Mouse (Mus musculus): Measurements from ENCODE around the gene Tmem116.

Gene Tmem116

GRCm38 (mm10) chr5:121451644-121452025, at the start of gene Tmem116:
Gene Tmem116 (plus strand): TSS chr5:121451893.
- peak; percentile 57 for DNase-seq (ENCODE audit: low read depth, low spot score)

GRCm38 (mm10) chr5:121407856-121408255, 43.8 kb upstream of the Tmem116 start:
- DNase-seq (ENCODE audit: low read depth, low spot score) = no peak

DNA sequence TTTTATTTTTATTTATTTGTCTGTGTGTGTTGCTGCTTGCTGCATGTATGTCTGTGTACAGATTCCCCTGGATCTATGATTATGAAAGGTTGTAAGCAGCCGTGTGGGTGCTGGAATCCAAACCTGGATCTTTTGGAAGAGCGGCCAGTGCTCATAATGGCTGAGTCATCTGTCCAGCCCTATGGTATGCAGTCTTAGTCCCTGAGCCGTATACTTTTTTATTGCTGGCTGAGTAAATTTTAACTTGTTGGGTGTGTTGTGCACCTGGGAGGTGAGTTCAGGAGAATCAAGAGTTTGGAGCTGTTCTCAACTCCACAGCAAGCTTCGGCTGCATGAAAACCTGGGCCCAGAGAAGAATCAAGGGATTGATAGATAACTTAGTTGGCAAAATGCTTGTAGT, 40.7 kb upstream of the Tmem116 start:
- DNase-seq (ENCODE audit: low read depth, low spot score) = no peak

DNA sequence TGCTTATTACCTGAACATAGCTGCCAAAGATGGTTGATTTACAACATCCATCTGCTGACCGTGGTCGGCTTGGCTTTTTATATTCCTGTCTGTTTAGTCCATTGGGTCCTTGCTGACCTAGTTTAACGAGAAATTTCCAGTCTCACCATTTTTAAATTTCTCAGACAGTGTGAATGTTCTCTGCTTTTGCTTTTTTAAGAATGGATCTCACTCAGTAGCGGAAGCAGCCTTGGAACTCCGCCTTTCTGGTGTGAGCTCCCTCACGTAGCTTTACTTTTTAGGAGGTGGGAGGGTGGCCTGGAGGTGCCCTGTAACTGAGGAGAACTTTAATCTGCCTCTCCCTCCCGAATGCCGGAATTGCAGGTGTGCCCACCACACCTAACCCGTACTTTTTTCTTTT, 31.0 kb upstream of the Tmem116 start:
- no peak for DNase-seq (ENCODE audit: low read depth, low spot score)

DNA sequence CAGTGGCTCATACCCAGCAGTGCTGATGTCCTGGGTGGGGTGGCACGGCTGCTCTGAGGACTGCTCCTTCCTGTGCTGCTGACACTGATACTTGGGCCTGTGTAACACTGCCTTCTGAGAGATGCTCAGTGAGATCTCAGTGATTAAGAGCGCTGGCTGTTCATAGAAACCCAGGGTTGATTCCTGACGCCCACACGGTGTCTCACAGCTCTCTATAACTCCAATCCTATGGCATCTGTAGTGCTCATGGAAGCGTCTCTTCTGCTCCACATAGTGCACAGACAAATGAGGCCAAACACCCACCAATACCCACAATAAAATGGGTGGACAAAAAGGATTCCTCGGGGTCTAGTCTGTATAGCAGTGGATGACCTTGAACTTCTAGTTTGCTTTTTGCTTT, 28.9 kb upstream of the Tmem116 start:
- DNase-seq (ENCODE audit: low read depth, low spot score) = no peak

- no peak for DNase-seq (ENCODE audit: low read depth, low spot score)
Observed at GRCm38 (mm10) chr5:121423297-121423696, 28.4 kb upstream of the Tmem116 start.

- no peak for DNase-seq (ENCODE audit: low read depth, low spot score)
Observed at GRCm38 (mm10) chr5:121428954-121429353, 22.7 kb upstream of the Tmem116 start.

GRCm38 (mm10) chr5:121438131-121438530, 13.6 kb upstream of the Tmem116 start:
- no peak for DNase-seq (ENCODE audit: low read depth, low spot score)

DNA sequence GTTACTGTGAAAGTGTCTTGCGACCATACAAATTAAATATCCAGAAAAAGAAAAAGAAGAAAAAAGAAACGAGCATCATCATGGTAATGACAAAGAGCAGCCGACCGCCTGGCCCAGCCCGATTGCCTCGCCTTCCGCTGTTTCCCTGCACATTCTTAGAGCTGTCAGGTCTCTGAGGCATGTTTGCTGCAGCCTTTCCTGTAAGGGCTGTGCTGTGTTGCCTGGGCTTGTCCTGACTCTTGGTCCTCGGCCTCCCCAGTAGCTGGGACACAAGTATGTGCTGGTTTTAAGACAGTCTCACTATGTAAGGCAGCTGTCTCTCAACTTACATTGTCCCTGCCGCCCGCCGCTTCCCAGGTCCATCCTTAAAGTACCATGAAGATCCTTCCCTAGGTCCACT, 12.9 kb upstream of the Tmem116 start:
- no peak for DNase-seq (ENCODE audit: low read depth, low spot score)

DNA sequence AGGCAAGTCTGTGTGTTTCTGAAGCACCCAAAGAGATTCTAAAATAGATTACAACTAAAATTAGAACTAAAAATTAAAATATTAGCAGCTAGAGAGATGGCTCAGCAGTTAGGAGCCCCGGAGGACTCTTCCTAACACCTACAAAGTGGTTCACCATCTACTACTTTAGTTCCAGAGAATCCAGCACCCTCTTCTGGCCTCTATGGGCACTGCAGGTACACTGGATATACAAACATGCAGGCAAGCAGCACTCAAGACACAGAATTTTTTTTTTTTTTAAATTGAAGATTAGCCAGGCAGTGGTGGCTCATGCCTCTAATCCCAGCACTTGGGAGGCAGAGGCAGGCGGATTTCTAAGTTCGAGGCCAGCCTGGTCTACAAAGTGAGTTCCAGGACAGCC, 8.1 kb upstream of the Tmem116 start:
- DNase-seq (ENCODE audit: low read depth, low spot score) = peak; percentile 52

GRCm38 (mm10) chr5:121444870-121445269, 6.8 kb upstream of the Tmem116 start:
- no peak for DNase-seq (ENCODE audit: low read depth, low spot score)

DNA sequence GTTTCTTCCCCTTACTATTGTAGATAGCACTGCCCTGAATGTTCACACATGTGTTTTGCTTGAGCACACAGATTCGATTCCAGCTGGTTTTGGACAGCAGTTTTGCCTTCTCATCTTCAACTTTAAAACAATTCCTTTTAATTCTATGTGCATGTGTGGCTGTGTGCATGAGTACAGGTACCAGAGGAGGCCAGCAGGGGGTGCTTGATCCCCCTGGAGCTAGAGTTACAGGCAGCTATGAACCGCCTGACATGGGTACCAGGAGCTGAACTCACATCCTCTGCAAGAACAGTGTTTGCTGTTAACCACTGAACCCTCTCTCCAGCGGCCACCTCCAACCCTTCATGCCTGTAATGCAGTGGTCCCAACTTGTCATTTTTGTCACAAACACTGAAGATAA, 3.2 kb upstream of the Tmem116 start:
- no peak for DNase-seq (ENCODE audit: low read depth, low spot score)

- peak; percentile 55 for DNase-seq (ENCODE audit: low read depth, low spot score)
Observed at GRCm38 (mm10) chr5:121449976-121450375, 1.7 kb upstream of the Tmem116 start.

- DNase-seq (ENCODE audit: low read depth, low spot score) = no peak
Observed at GRCm38 (mm10) chr5:121450476-121450875, 1.2 kb upstream of the Tmem116 start.

- no peak for DNase-seq (ENCODE audit: low read depth, low spot score)
Observed at GRCm38 (mm10) chr5:121451203-121451602, 490 bp upstream of the Tmem116 start.

- DNase-seq (ENCODE audit: low read depth, low spot score) = peak; percentile 96
Observed at GRCm38 (mm10) chr5:121452026-121452869, 555 bp downstream of the Tmem116 start, which contains the start of gene Erp29. Gene Erp29 (minus strand): TSS chr5:121452506.

- DNase-seq (ENCODE audit: low read depth, low spot score) = no peak
Observed at GRCm38 (mm10) chr5:121452906-121453305, 1.2 kb downstream of the Tmem116 start.

DNA sequence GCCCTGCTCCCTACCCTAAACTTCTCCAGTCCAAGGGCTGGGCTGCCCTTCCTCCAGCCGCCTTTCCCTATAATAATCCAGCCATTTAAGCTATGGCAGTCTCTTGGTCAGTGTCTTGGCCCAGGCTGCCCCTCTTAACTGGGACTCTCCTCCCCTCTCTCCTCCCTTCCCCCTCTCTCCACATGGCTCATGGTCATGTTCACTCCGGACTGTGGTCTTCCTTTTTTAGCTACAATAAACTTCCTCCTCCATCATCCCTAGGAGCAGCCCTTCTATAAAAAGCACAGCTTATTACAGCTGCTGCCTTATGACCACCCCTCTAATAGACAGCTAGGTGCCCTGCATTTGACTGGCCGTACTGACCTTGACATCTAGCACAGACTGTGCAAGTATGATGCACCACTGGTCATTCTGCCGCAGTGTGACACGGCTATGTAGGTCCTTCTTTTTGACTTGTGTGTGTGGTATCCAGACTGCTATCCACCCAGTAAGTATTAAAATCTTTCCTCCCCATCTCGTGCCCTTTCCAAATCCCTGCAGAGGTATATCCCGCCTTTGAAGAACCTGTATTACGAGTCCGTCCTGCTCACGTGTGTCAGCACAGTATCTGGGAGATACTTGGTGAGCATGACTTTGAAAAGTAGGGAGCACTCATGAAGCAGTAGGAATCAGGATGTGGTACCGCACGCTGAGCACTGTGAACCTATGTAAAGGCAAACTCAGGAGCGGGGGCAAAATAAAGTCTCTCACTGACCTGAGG, 2.2 kb downstream of the Tmem116 start:
- DNase-seq (ENCODE audit: low read depth, low spot score) = no peak

- no peak for DNase-seq (ENCODE audit: low read depth, low spot score)
Observed at GRCm38 (mm10) chr5:121454503-121454782, 2.8 kb downstream of the Tmem116 start.

GRCm38 (mm10) chr5:121455510-121456265, 4.0 kb downstream of the Tmem116 start:
- DNase-seq (ENCODE audit: low read depth, low spot score) = no peak

GRCm38 (mm10) chr5:121461339-121462170, 9.9 kb downstream of the Tmem116 start:
- no peak for DNase-seq (ENCODE audit: low read depth, low spot score)

DNA sequence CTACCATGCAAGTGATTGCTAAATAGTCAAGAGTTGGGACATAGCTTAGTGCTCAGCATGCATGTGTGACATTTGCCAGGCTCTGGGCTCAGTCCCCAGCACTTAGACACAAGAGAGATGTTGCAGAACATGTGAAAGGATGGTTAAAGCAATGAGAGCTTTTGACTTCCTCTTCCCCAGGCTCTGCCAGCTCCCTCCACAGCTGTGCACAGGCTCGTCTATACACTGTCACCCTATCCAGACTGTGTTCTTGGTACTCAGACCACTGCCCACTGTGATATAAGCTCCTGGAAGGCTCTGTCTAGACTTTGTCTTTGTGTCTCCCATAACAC, 10.4 kb downstream of the Tmem116 start:
- DNase-seq (ENCODE audit: low read depth, low spot score) = no peak
